Mouse (Mus musculus) heart, embryonic 11.5 days (tissue): ENCODE measurements at regions not wholly inside any gene's neighbourhood (a gene's known extent, or its start where the extent isn't known, plus 50 kb on each side); places are given as distances from the start of the nearest gene placed in this dataset.
"Not testable (repeated sequence)": the region's sequence is repeated elsewhere in the genome, so short reads cannot be mapped to it uniquely, and the experiment has no call there.

Source experiments
- ATAC-seq: fragments of 200-750 bp; cut with Nextera tagmentation; replicated peaks from 2 replicates; pipeline ENCODE4 v1.8.0; 2017; ENCODE audit warnings: moderate library complexity; ENCODE audit not compliant: insufficient number of reproducible peaks, low FRiP score, low TSS enrichment
- H3K27ac ChIP-seq: fragments of 300-500 bp; sonication (generic); 2 replicates; pipeline ENCODE4 v1.5.1; 2014; ENCODE audit warnings: mild to moderate bottlenecking, low read depth, low read length
- H3K27me3 ChIP-seq: fragments of 300-500 bp; sonication (generic); 2 replicates; pipeline ENCODE4 v1.6.1; 2014; ENCODE audit warnings: mild to moderate bottlenecking, low read length, mixed read lengths; ENCODE audit not compliant: control insufficient read depth, insufficient read depth
- H3K36me3 ChIP-seq: fragments of 300-500 bp; sonication (generic); 2 replicates; pipeline ENCODE4 v1.6.1; 2014; ENCODE audit warnings: mild to moderate bottlenecking, low read length, moderate library complexity, mixed read lengths; ENCODE audit not compliant: control insufficient read depth, insufficient read depth
- H3K4me1 ChIP-seq: fragments of 300-500 bp; sonication (generic); 2 replicates; pipeline ENCODE4 v1.6.1; 2014; ENCODE audit warnings: low read length; ENCODE audit not compliant: control insufficient read depth, insufficient read depth
- H3K4me2 ChIP-seq: fragments of 300-500 bp; sonication (generic); 2 replicates; pipeline ENCODE4 v1.6.1; 2014; ENCODE audit warnings: mild to moderate bottlenecking, moderate library complexity
- H3K4me3 ChIP-seq: fragments of 300-500 bp; sonication (generic); 2 replicates; pipeline ENCODE4 v1.5.1; 2014; ENCODE audit warnings: low read depth, low read length
- H3K9ac ChIP-seq: fragments of 300-500 bp; sonication (generic); 2 replicates; pipeline ENCODE4 v1.6.1; 2014; ENCODE audit warnings: mild to moderate bottlenecking, low read depth, low read length, moderate library complexity
- H3K9me3 ChIP-seq: fragments of 300-500 bp; sonication (generic); replicated peaks from 2 replicates; pipeline ENCODE4 v1.6.1; 2016; ENCODE audit warnings: low read length; ENCODE audit not compliant: control insufficient read depth
- WGBS: fragments of 180-500 bp; shearing (Covaris S2); extraction: QIAGEN DNeasy Blood & Tissue Kit; methylation state at CpG from one replicate; pipeline ENCODE4 v1.1.7; 2014; ENCODE audit not compliant: insufficient replicate concordance; 5-methylcytosine and 5-hydroxymethylcytosine counted together

DNA sequence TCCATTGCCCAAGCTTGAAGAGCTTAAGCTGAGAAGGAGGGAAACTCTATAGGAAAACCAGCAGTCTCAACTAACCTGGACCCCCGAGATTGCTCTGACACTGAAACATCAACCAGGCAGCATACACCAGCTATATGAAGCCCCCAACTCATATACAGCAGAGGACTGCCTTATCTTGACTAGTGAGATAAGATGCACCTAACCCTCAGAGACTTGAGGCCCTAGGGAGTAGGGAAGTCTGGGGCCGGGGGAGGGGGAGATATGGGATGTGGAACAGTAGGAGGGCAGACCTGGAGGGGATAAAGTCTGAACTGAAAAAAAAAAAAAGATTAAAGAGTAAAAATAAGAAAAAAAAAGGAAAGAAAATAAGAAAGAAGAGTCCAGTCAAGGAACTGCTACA is 540.5 kb upstream of the Pkdcc start:
- H3K4me2 ChIP-seq: no peak overlapping the region
- H3K4me3 ChIP-seq: no peak overlapping the region
- no peaks in the 10 kb centered on the region for H3K4me1 ChIP-seq
- no peak overlapping the region for H3K27ac ChIP-seq
- no peaks in the 10 kb centered on the region for H3K27me3 ChIP-seq
- H3K36me3 ChIP-seq: no peaks in the 10 kb centered on the region
- ATAC-seq: no peak
- 52% methylated on average over 2 of the region's 2 CpGs for WGBS
- H3K9ac ChIP-seq: no peak overlapping the region
- no peaks in the 10 kb centered on the region for H3K9me3 ChIP-seq

DNA sequence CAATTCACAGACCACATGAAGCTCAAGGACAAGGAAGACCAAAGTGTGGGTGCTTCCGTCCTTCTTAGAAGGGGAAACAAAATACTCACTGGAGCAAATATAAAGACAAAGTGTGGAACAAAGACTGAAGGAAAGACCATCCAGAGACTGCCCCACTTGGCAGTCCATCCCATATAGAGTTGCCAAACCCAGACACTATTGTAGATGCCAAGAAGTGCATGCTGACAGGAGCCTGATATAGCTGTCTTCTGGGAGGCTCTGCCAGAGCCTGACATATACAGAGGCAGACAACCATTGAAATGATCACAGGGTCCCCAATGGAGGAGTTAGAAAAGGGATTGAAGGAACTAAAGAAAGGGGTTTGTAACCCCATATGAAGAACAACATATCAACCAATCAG is 548.5 kb upstream of the Pkdcc start:
- H3K36me3 ChIP-seq, H3K4me2 ChIP-seq, H3K27me3 ChIP-seq, H3K4me1 ChIP-seq, H3K4me3 ChIP-seq, H3K9me3 ChIP-seq, H3K9ac ChIP-seq, H3K27ac ChIP-seq, ATAC-seq: not testable (repeated sequence)
- 83% methylated on average over 1 of the region's 1 CpGs for WGBS

DNA sequence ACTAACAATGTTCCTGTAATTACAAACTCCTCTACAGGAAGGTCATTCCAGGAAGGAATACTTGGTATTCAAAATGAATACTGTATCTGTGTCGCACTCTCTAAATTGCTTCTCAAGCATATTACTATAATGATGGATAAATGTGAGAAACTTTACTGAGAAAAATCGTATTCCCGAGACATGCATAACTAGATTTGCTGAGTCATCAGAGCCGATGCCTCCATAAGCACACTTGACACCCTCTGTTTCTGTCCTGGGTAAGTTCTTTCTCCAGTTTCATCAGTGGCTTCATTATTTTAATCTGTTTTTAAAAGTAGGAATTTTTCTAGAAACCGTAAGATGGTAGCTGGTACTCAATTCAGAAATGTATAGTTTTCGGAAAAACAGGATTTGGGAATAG is 550.7 kb upstream of the Pkdcc start:
- no peak overlapping the region for H3K4me3 ChIP-seq
- H3K36me3 ChIP-seq: no peaks in the 10 kb centered on the region
- H3K4me2 ChIP-seq: no peak overlapping the region
- no peak overlapping the region for H3K9ac ChIP-seq
- H3K27me3 ChIP-seq: no peaks in the 10 kb centered on the region
- H3K27ac ChIP-seq: no peak overlapping the region
- H3K4me1 ChIP-seq: no peaks in the 10 kb centered on the region
- 88% methylated on average over 6 of the region's 6 CpGs for WGBS
- no peak for ATAC-seq
- H3K9me3 ChIP-seq: no peaks in the 10 kb centered on the region

DNA sequence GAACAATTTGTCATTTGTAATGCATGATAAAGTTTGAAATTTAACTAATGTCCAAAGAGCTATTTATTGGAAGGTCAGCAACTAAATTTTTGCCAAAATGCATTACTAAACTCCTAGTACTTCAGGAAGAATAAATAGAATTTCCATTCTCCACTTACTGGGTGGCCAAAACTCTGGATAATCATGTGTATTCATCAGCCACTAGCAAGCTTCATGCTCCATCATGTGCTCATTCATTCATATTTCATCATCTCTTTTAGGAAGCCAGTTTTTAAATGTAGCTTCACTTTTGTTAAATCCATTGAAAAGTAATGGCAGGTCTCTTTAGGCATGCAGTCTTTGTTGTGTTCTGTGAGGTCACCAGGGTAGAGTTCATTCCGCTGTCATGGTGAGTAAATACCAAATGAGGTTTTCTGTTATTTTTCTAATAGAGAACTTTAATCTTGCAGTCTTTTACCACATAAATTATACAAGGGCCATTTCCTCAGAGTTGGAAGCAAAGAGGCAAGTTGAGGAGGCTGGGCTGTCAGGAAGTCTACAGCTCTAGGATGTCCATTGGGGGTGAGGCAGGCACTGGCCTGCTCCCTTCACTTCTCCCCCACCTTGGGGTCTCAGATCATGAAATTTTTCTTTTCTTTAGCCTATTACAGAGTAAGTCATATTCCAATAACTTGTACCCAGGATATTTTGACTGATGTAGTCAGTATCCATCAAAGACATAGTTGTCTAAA is 578.5 kb upstream of the Pkdcc start:
- Histone ChIP-seq H3K9ac (no peak overlapping the region), H3K4me3 (no peak overlapping the region), H3K4me1 (no peaks in the 10 kb centered on the region), H3K27me3 (no peaks in the 10 kb centered on the region), H3K9me3 (no peaks in the 10 kb centered on the region), H3K4me2 (no peak overlapping the region), H3K36me3 (no peaks in the 10 kb centered on the region), H3K27ac (no peak overlapping the region)
- WGBS: 81% methylated on average over 1 of the region's 1 CpGs
- ATAC-seq: no peak

DNA sequence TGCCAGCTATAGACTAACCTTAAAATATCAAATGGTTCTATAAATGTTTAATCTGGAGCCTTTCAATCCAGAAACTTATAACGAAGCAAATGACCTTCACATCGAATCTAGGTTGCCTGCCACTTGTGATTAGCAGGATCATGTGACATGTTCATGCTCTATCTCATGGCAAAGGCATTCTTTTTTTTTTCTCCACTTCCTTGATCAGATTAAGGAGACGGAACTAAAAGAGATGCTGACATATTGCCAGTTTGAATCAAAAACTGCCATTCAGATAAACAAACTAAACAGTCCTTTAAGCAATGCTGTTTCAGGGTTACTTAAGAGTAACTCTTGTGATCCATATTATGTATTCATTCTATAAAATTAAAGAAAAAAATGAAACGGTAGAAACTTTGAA is 579.2 kb upstream of the Pkdcc start:
- H3K27me3 ChIP-seq: no peaks in the 10 kb centered on the region
- 70% methylated on average over 4 of the region's 4 CpGs for WGBS
- no peak for ATAC-seq
- no peak overlapping the region for H3K27ac ChIP-seq
- no peak overlapping the region for H3K9ac ChIP-seq
- no peaks in the 10 kb centered on the region for H3K36me3 ChIP-seq
- H3K4me1 ChIP-seq: no peaks in the 10 kb centered on the region
- no peak overlapping the region for H3K4me2 ChIP-seq
- no peaks in the 10 kb centered on the region for H3K9me3 ChIP-seq
- no peak overlapping the region for H3K4me3 ChIP-seq

DNA sequence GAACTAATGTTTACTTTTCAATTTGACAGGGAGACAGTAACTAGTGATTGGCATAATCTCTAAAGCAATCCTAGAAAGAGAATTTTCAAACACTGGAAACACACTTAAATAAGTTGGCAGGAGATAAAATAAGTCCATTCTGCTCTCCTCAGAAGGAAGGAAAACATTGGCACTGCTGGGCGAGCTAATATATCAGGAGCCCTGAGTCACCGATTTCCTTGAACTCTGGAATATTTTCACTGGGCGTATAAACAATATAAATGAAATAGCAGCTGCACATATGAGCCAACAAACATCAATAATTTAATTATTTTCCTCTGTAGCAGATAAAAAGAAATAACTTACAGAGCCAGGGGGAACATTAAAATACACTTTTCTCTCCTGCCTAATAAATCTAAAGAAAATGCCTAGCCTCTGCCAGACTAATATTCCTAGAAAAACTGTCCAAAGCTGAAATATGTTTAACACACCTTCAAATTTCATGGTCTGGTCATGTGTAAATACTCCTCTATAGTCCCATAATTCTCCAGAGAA is 608.4 kb upstream of the Pkdcc start:
- H3K9me3 ChIP-seq: no peaks in the 10 kb centered on the region
- no peak overlapping the region for H3K4me3 ChIP-seq
- H3K4me2 ChIP-seq: no peak overlapping the region
- no peak overlapping the region for H3K9ac ChIP-seq
- 78% methylated on average over 3 of the region's 3 CpGs for WGBS
- H3K27me3 ChIP-seq: no peaks in the 10 kb centered on the region
- no peak for ATAC-seq
- no peaks in the 10 kb centered on the region for H3K36me3 ChIP-seq
- H3K4me1 ChIP-seq: no peaks in the 10 kb centered on the region
- no peak overlapping the region for H3K27ac ChIP-seq

DNA sequence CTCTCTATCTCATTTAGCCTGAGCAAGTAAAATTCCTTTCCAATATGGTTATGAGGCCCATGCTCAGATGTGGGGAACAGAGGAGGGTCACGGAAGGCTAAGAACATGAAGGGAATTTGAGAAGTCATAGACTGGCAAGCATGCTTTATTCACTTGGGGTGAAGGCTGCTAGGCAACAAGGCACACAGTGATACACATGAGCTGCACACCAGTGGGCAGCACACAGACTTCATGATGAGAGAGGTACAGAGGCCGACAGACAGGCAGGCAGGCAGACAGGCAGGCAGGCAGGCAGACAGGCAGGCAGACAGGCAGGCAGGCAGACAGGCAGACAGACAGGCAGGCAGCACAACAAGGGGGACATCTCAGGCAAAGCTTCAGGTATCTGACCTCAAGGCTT is 631.3 kb upstream of the Pkdcc start:
- no peaks in the 10 kb centered on the region for H3K9me3 ChIP-seq
- H3K4me3 ChIP-seq: no peak overlapping the region
- 64% methylated on average over 2 of the region's 2 CpGs for WGBS
- H3K9ac ChIP-seq: no peak overlapping the region
- ATAC-seq: no peak
- no peaks in the 10 kb centered on the region for H3K27me3 ChIP-seq
- no peak overlapping the region for H3K4me2 ChIP-seq
- no peaks in the 10 kb centered on the region for H3K36me3 ChIP-seq
- no peaks in the 10 kb centered on the region for H3K4me1 ChIP-seq
- no peak overlapping the region for H3K27ac ChIP-seq

DNA sequence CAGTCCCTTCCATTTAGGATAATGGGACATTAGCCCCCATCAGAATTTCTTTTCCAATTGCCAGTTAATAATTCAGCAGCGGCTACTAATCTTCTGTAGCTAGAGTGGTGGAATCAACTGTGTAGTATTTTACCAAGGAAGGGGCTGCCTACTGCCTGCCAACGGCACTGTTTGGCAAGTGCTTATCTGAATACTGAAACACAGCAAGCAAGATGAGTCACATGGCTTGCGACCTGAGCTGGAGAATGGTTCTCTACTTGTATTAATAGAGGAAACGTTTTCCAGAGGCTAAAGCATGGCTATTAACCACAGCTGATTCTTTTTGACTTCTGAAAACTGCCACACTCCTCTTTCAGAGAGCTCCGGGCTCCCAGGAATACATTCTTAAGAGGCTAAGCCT is 681.6 kb upstream of the Pkdcc start:
- Histone ChIP-seq H3K4me1 (no peaks in the 10 kb centered on the region), H3K4me3 (no peak overlapping the region), H3K4me2 (no peak overlapping the region), H3K36me3 (no peaks in the 10 kb centered on the region), H3K9ac (no peak overlapping the region), H3K9me3 (no peaks in the 10 kb centered on the region), H3K27me3 (no peaks in the 10 kb centered on the region), H3K27ac (no peak overlapping the region)
- 58% methylated on average over 5 of the region's 5 CpGs for WGBS
- no peak for ATAC-seq

DNA sequence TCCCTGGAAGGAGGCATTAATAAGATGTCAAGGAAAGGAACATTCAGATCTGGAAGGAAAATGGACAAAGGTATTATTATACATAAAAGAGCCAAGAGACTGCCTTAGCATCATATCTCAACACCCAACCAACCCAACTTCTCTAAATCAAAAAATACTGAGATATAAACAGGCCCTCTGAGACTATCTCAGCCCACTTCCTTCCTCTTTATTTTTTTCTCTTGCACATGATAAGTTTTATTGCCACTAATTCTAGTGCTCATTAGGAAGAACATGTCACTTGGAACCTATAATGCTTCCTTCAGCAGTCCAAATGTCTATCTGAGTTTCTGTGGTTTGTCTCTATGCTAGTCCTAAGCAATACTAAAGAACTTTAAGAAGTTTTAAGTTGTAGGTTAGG is 697.0 kb upstream of the Pkdcc start:
- Histone ChIP-seq H3K9ac (no peak overlapping the region), H3K9me3 (no peaks in the 10 kb centered on the region), H3K4me1 (no peaks in the 10 kb centered on the region), H3K36me3 (no peaks in the 10 kb centered on the region), H3K4me3 (no peak overlapping the region), H3K27ac (no peak overlapping the region), H3K27me3 (no peaks in the 10 kb centered on the region), H3K4me2 (no peak overlapping the region)
- no peak for ATAC-seq
